Mouse (Mus musculus): ENCODE measurements around the gene Gm45140. TPM values are rescaled to one million over a fixed set of nuclear protein-coding genes. Genes with fewer than 3 reads are reported as not detected.

Gene Gm45140
- total RNA-seq, 2 experiments from 2014 or later = 5.6 to 14.3 TPM

- peak; percentile 23; the same call in 1 of the 2 replicates for ATAC-seq (replicated peaks; ENCODE audit: poor library complexity, severe bottlenecking)
Observed at GRCm38 (mm10) chr6:87748078-87748477, 87.5 kb downstream of the Gm45140 start.

GRCm38 (mm10) chr6:87746849-87747248 is 88.7 kb downstream of the Gm45140 start:
- ATAC-seq (replicated peaks; ENCODE audit: poor library complexity, severe bottlenecking) = no peak

- ATAC-seq (replicated peaks; ENCODE audit: poor library complexity, severe bottlenecking) = no peak
Observed at GRCm38 (mm10) chr6:87746059-87746458, 89.5 kb downstream of the Gm45140 start.

GRCm38 (mm10) chr6:87745301-87745700 is 90.3 kb downstream of the Gm45140 start:
- no peak for ATAC-seq (replicated peaks; ENCODE audit: poor library complexity, severe bottlenecking)

- ATAC-seq (replicated peaks; ENCODE audit: poor library complexity, severe bottlenecking) = no peak
Observed at GRCm38 (mm10) chr6:87744632-87745031, 91.0 kb downstream of the Gm45140 start.

GRCm38 (mm10) chr6:87743281-87743680 is 92.3 kb downstream of the Gm45140 start:
- ATAC-seq (replicated peaks; ENCODE audit: poor library complexity, severe bottlenecking) = peak; percentile 23

- peak; percentile 87 for ATAC-seq (replicated peaks; ENCODE audit: poor library complexity, severe bottlenecking)
Observed at GRCm38 (mm10) chr6:87742804-87743203, 92.8 kb downstream of the Gm45140 start.

- ATAC-seq (replicated peaks; ENCODE audit: poor library complexity, severe bottlenecking) = no peak
Observed at GRCm38 (mm10) chr6:87741978-87742377, 93.6 kb downstream of the Gm45140 start.

GRCm38 (mm10) chr6:87740496-87740895 is 95.1 kb downstream of the Gm45140 start:
- ATAC-seq (replicated peaks; ENCODE audit: poor library complexity, severe bottlenecking) = no peak

GRCm38 (mm10) chr6:87739898-87740297 is 95.7 kb downstream of the Gm45140 start:
- ATAC-seq (replicated peaks; ENCODE audit: poor library complexity, severe bottlenecking) = no peak

Other genes starting within 250 kb of the Gm45140 start
- gene Prokr1, start 245.1 kb downstream of the Gm45140 start, total RNA-seq (2014; fragmentation: Nextera tagmentation) = 0.15 and 1.6 TPM in 2 replicates
- 0.21 TPM in 1 of 2 replicates, not detected in the other for gene Prokr1, start 245.1 kb downstream of the Gm45140 start, total RNA-seq (2017)
- gene Aplf, start 163.6 kb downstream of the Gm45140 start, total RNA-seq (2014; fragmentation: Nextera tagmentation) = 6.6 and 10.6 TPM in 2 replicates
- gene Aplf, start 163.6 kb downstream of the Gm45140 start, total RNA-seq (2017) = 22.8 and 25.9 TPM in 2 replicates
- 0.11 and 1.3 TPM in 2 replicates for gene Efcc1, start 104.9 kb downstream of the Gm45140 start, total RNA-seq (2014; fragmentation: Nextera tagmentation)
- gene Efcc1, start 104.9 kb downstream of the Gm45140 start, total RNA-seq (2017) = 1.5 and 4.8 TPM in 2 replicates
- 0.88 TPM in 1 of 2 replicates, not detected in the other for gene Gp9, start 57.7 kb downstream of the Gm45140 start, total RNA-seq (2014; fragmentation: Nextera tagmentation)
- gene Gp9, start 57.7 kb downstream of the Gm45140 start, total RNA-seq (2017) = 0.30 TPM in 1 of 2 replicates, not detected in the other
- gene Rab43, start 23.6 kb downstream of the Gm45140 start, total RNA-seq (2014; fragmentation: Nextera tagmentation) = 18.8 and 36.7 TPM in 2 replicates
- gene Rab43, start 23.6 kb downstream of the Gm45140 start, total RNA-seq (2017) = 4.2 and 6.4 TPM in 2 replicates
- gene Isy1, start 3.0 kb upstream of the Gm45140 start, total RNA-seq (2014; fragmentation: Nextera tagmentation) = 58.9 and 61.0 TPM in 2 replicates
- 108 and 127 TPM in 2 replicates for gene Isy1, start 3.0 kb upstream of the Gm45140 start, total RNA-seq (2017)
- gene Cnbp, start 15.3 kb upstream of the Gm45140 start, total RNA-seq (2014; fragmentation: Nextera tagmentation) = 481 and 528 TPM in 2 replicates
- gene Cnbp, start 15.3 kb upstream of the Gm45140 start, total RNA-seq (2017) = 1,031 and 1,136 TPM in 2 replicates
- 70.5 and 86.1 TPM in 2 replicates for gene Copg1, start 52.0 kb upstream of the Gm45140 start, total RNA-seq (2014; fragmentation: Nextera tagmentation)
- 73.9 and 78.5 TPM in 2 replicates for gene Copg1, start 52.0 kb upstream of the Gm45140 start, total RNA-seq (2017)
- 21.8 and 30.2 TPM in 2 replicates for gene Hmces, start 78.1 kb upstream of the Gm45140 start, total RNA-seq (2014; fragmentation: Nextera tagmentation)
- 23.2 and 27.3 TPM in 2 replicates for gene Hmces, start 78.1 kb upstream of the Gm45140 start, total RNA-seq (2017)
- gene H1fx, start 145.8 kb upstream of the Gm45140 start, total RNA-seq (2014; fragmentation: Nextera tagmentation) = 1.4 and 4.9 TPM in 2 replicates
- gene H1fx, start 145.8 kb upstream of the Gm45140 start, total RNA-seq (2017) = 0.78 and 2.7 TPM in 2 replicates
- 239 and 246 TPM in 2 replicates for gene Rab7, start 209.5 kb upstream of the Gm45140 start, total RNA-seq (2014; fragmentation: Nextera tagmentation)
- gene Rab7, start 209.5 kb upstream of the Gm45140 start, total RNA-seq (2017) = 89.1 and 102 TPM in 2 replicates
- 254 and 266 TPM in 2 replicates for gene Rpn1, start 248.7 kb upstream of the Gm45140 start, total RNA-seq (2014; fragmentation: Nextera tagmentation)
- gene Rpn1, start 248.7 kb upstream of the Gm45140 start, total RNA-seq (2017) = 386 and 482 TPM in 2 replicates